Mouse (Mus musculus): Measurements from ENCODE around the gene Pkig. TPM values are rescaled to one million over a fixed set of nuclear protein-coding genes. Genes with fewer than 3 reads are reported as not detected.

Pkig gene
- polyA plus RNA-seq, 1 experiment from 2014 or later = 84.9 TPM

- DNase-seq (no peak), ATAC-seq (no peak)
- H3K9ac ChIP-seq (replicated peaks) = no peak overlapping the region
- H3K4me2 ChIP-seq (ENCODE audit: low read depth, low read length) = no peak overlapping the region
- WGBS (ENCODE audit: insufficient replicate concordance) = 70% methylated on average over 5 of the region's 5 CpGs
- H3K4me1 ChIP-seq (ENCODE audit: insufficient read depth) = peaks cover 19% of the 10 kb centered on the region
- H3K9me3 ChIP-seq (ENCODE audit: low read length) = no peaks in the 10 kb centered on the region
- no peak for TF ChIP-seq EP300 (IDR thresholded peaks at IDR 0.05; ENCODE audit: low read depth)
- TF ChIP-seq CTCF (IDR thresholded peaks at IDR 0.05; ENCODE audit: low read depth) = no peak
- no peak overlapping the region for H3K27ac ChIP-seq (ENCODE audit: low read depth)
- H3K4me3 ChIP-seq (ENCODE audit: low read depth, low read length) = no peak overlapping the region
- H3K36me3 ChIP-seq (replicated peaks; ENCODE audit: insufficient read depth, low read length) = peaks cover 8% of the 10 kb centered on the region
- no peaks in the 10 kb centered on the region for H3K27me3 ChIP-seq (ENCODE audit: insufficient read depth, low read length)
These were observed 45.5 kb downstream of the Pkig start for GRCm38 (mm10) chr2:163703599-163704260.

GRCm38 (mm10) chr2:163708321-163708720, 50.1 kb downstream of the Pkig start:
- DNase-seq = no peak
- Histone ChIP-seq H3K27ac (ENCODE audit: low read depth) (no peak overlapping the region), H3K9me3 (ENCODE audit: low read length) (no peaks in the 10 kb centered on the region), H3K36me3 (replicated peaks; ENCODE audit: insufficient read depth, low read length) (peaks cover 13% of the 10 kb centered on the region), H3K4me1 (ENCODE audit: insufficient read depth) (peaks cover 33% of the 10 kb centered on the region), H3K4me3 (ENCODE audit: low read depth, low read length) (no peak overlapping the region), H3K27me3 (ENCODE audit: insufficient read depth, low read length) (no peaks in the 10 kb centered on the region), H3K4me2 (ENCODE audit: low read depth, low read length) (no peak overlapping the region), H3K9ac (replicated peaks) (no peak overlapping the region)
- no peak for ATAC-seq
- TF ChIP-seq CTCF (IDR thresholded peaks at IDR 0.05; ENCODE audit: low read depth) = no peak
- no peak for TF ChIP-seq EP300 (IDR thresholded peaks at IDR 0.05; ENCODE audit: low read depth)
- WGBS (ENCODE audit: insufficient replicate concordance) = 33% methylated on average over 5 of the region's 5 CpGs

GRCm38 (mm10) chr2:163708763-163709250, 50.6 kb downstream of the Pkig start:
- Histone ChIP-seq H3K4me1 (ENCODE audit: insufficient read depth) (peaks cover 30% of the 10 kb centered on the region), H3K36me3 (replicated peaks; ENCODE audit: insufficient read depth, low read length) (peaks cover 13% of the 10 kb centered on the region), H3K27me3 (ENCODE audit: insufficient read depth, low read length) (no peaks in the 10 kb centered on the region), H3K4me2 (ENCODE audit: low read depth, low read length) (no peak overlapping the region), H3K4me3 (ENCODE audit: low read depth, low read length) (no peak overlapping the region), H3K9ac (replicated peaks) (no peak overlapping the region), H3K27ac (ENCODE audit: low read depth) (no peak overlapping the region), H3K9me3 (ENCODE audit: low read length) (no peaks in the 10 kb centered on the region)
- TF ChIP-seq EP300 (IDR thresholded peaks at IDR 0.05; ENCODE audit: low read depth) = no peak
- no peak for TF ChIP-seq CTCF (IDR thresholded peaks at IDR 0.05; ENCODE audit: low read depth)
- no peak for ATAC-seq
- no peak for DNase-seq
- WGBS (ENCODE audit: insufficient replicate concordance) = 50% methylated on average over 6 of the region's 6 CpGs

- Histone ChIP-seq H3K36me3 (replicated peaks; ENCODE audit: insufficient read depth, low read length) (peaks cover 9% of the 10 kb centered on the region), H3K4me1 (ENCODE audit: insufficient read depth) (peaks cover 27% of the 10 kb centered on the region), H3K9me3 (ENCODE audit: low read length) (no peaks in the 10 kb centered on the region), H3K27me3 (ENCODE audit: insufficient read depth, low read length) (no peaks in the 10 kb centered on the region), H3K4me3 (ENCODE audit: low read depth, low read length) (no peak overlapping the region), H3K9ac (replicated peaks) (no peak overlapping the region), H3K27ac (ENCODE audit: low read depth) (no peak overlapping the region), H3K4me2 (ENCODE audit: low read depth, low read length) (no peak overlapping the region)
- ATAC-seq (no peak), DNase-seq (no peak)
- TF ChIP-seq EP300 (IDR thresholded peaks at IDR 0.05; ENCODE audit: low read depth) = no peak
- no peak for TF ChIP-seq CTCF (IDR thresholded peaks at IDR 0.05; ENCODE audit: low read depth)
- 79% methylated on average over 9 of the region's 9 CpGs for WGBS (ENCODE audit: insufficient replicate concordance)
These were observed 51.8 kb downstream of the Pkig start for GRCm38 (mm10) chr2:163710000-163710399.

- Histone ChIP-seq H3K9ac (replicated peaks) (no peak overlapping the region), H3K9me3 (ENCODE audit: low read length) (no peaks in the 10 kb centered on the region), H3K4me1 (ENCODE audit: insufficient read depth) (peaks cover 32% of the 10 kb centered on the region), H3K27me3 (ENCODE audit: insufficient read depth, low read length) (no peaks in the 10 kb centered on the region), H3K4me3 (ENCODE audit: low read depth, low read length) (no peak overlapping the region), H3K27ac (ENCODE audit: low read depth) (no peak overlapping the region), H3K4me2 (ENCODE audit: low read depth, low read length) (no peak overlapping the region), H3K36me3 (replicated peaks; ENCODE audit: insufficient read depth, low read length) (peaks cover 11% of the 10 kb centered on the region)
- WGBS (ENCODE audit: insufficient replicate concordance) = 43% methylated on average over 5 of the region's 5 CpGs
- DNase-seq (no peak), ATAC-seq (no peak)
- TF ChIP-seq EP300 (IDR thresholded peaks at IDR 0.05; ENCODE audit: low read depth) (no peak), CTCF (IDR thresholded peaks at IDR 0.05; ENCODE audit: low read depth) (no peak)
These were observed 52.5 kb downstream of the Pkig start for GRCm38 (mm10) chr2:163710606-163711159.

GRCm38 (mm10) chr2:163711368-163711868, 53.2 kb downstream of the Pkig start:
- ATAC-seq = no peak
- peaks cover 38% of the 10 kb centered on the region for H3K4me1 ChIP-seq (ENCODE audit: insufficient read depth)
- WGBS (ENCODE audit: insufficient replicate concordance) = 87% methylated on average over 8 of the region's 8 CpGs

More at GRCm38 (mm10) chr2:163711368-163711868, 53.2 kb downstream of the Pkig start:
- H3K4me3 ChIP-seq (ENCODE audit: low read depth, low read length) = no peak overlapping the region
- H3K4me2 ChIP-seq (ENCODE audit: low read depth, low read length) = no peak overlapping the region
- H3K36me3 ChIP-seq (replicated peaks; ENCODE audit: insufficient read depth, low read length) = peaks cover 8% of the 10 kb centered on the region; the same call in 1 of the 2 replicates
- H3K9me3 ChIP-seq (ENCODE audit: low read length) = no peaks in the 10 kb centered on the region
- no peak overlapping the region for H3K9ac ChIP-seq (replicated peaks)
- 0 out of 2 replicates have a peak overlapping the region, but pooled peaks have one; percentile 22 for H3K27ac ChIP-seq (ENCODE audit: low read depth)
- H3K27me3 ChIP-seq (ENCODE audit: insufficient read depth, low read length) = no peaks in the 10 kb centered on the region
- DNase-seq = no peak
- TF ChIP-seq EP300 (IDR thresholded peaks at IDR 0.05; ENCODE audit: low read depth) (no peak), CTCF (IDR thresholded peaks at IDR 0.05; ENCODE audit: low read depth) (no peak)

All from liver, postnatal 0 days (tissue).